Mouse (Mus musculus) ES-Bruce4 (cell line): ENCODE measurements at regions not wholly inside any gene's neighbourhood (a gene's known extent, or its start where the extent isn't known, plus 50 kb on each side); places are given as distances from the start of the nearest gene placed in this dataset.

Experiments
- CTCF ChIP-seq: IDR thresholded peaks from one replicate; pipeline ENCODE4 v1.8.1; 2011; ENCODE audit warnings: low read depth, low read length
- POLR2A ChIP-seq: IDR thresholded peaks from one replicate; pipeline ENCODE4 v1.8.1; 2011; ENCODE audit warnings: low read length; ENCODE audit not compliant: insufficient read depth

- TF ChIP-seq POLR2A, result no peak
- TF ChIP-seq CTCF, result no peak
Observed at GRCm38 (mm10) chr3:53376864-53377447, 86.2 kb downstream of the Nhlrc3 start.
